Mouse (Mus musculus): ENCODE measurements around the gene Snrpd3.
"Not testable (repeated sequence)": the region's sequence is repeated elsewhere in the genome, so short reads cannot be mapped to it uniquely, and the experiment has no call there.

Gene Snrpd3

DNA sequence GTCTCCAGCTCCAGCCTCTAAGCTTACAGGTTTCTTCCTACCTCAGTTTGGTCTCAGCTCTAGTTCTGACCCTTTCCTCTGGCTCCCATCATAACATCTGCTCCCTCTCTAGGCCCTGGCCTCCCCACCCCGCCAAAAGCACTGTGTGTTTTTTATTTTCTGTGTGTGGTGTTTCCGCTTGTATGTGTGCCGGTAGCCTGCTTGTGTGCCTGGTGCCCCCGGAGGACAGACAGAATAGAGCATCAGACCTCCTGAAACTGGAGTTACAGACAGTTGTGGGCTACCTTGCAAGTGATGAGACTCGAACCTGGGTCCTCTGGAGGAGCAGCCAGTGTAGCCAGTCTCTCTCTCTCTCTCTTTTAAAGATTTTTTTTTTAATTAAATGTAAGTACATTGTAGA, 49.0 kb downstream of the Snrpd3 start:
- DNase-seq (ENCODE audit: low read depth, low spot score), result no peak

DNA sequence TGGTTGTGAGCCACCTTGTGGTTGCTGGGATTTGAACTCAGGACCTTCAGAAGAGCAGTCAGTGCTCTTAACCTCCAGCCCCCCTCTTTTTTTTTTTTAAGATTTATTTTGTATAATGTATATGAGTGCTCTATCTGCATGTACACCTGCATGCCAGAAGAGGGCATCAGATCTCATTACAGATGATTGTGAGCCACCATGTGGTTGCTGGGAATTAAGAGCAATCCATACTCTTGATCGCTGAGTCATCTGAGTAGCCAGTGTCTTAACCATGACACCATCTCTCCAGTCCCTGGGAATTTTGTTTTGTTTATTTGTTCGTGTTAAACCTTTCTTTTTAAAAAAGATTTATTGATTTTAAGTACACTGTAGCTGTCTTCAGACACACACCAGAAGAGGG, 49.4 kb downstream of the Snrpd3 start:
- DNase-seq (ENCODE audit: low read depth, low spot score), result not testable (repeated sequence)

DNA sequence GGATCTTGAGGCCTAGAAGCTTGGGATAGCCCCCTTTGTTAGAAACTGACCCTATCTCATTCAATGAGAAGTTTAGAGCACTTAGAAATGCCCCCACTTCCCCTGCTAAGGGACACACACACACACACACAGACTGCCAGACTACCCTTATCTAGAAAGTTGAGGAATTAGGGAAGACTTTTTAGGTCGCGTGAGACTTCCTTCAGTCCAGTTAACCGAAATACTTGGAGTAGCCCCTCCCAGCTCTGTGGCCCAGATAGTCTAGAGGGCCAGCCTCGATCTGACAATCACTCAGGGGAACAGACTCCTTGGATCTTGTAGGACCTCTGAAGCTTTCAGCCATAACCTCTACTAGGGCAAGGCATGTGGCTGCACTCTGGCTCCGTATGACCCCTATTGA, 50.7 kb downstream of the Snrpd3 start:
- DNase-seq (ENCODE audit: low read depth, low spot score), result no peak

DNA sequence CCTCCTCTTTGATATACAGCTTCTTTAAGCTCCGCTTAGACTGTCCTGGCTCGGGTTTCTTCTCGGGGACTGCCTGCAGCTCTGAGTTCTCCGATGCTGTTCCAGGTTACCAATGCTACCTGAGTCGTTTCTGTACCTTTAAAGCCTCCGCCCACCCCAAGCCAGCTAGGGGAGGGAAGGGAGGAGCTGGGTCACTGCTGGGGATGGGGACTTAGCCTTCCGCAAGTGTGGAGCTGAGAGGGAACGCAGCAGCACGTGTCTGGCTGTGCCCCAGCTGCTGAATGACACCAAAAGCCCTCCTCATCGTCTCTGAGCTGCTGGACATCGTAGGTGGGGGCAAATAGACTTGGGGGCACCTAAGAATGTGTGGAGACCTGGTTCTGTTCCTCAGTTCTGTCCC, 51.1 kb downstream of the Snrpd3 start:
- DNase-seq (ENCODE audit: low read depth, low spot score), result no peak

DNA sequence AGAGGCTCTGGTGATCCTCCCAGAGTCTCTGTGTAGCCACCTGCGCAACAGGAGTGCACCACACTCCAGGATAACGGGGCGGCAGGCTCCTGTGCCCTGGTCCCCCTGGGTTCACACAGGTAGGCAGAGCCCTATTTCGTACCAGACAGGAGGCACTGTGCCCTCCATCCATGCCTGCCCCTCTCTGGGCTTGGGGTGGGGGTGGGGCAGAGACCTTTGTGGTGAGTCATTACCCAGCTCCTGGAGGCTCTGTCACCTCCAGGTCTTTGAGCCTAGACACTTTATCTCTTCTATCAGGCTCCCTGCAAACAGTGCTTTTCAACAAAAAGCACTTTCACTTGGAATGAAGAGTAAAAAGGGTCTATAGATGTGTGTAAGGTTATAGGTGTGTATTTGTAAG, 51.5 kb downstream of the Snrpd3 start:
- no peak for DNase-seq (ENCODE audit: low read depth, low spot score)

DNA sequence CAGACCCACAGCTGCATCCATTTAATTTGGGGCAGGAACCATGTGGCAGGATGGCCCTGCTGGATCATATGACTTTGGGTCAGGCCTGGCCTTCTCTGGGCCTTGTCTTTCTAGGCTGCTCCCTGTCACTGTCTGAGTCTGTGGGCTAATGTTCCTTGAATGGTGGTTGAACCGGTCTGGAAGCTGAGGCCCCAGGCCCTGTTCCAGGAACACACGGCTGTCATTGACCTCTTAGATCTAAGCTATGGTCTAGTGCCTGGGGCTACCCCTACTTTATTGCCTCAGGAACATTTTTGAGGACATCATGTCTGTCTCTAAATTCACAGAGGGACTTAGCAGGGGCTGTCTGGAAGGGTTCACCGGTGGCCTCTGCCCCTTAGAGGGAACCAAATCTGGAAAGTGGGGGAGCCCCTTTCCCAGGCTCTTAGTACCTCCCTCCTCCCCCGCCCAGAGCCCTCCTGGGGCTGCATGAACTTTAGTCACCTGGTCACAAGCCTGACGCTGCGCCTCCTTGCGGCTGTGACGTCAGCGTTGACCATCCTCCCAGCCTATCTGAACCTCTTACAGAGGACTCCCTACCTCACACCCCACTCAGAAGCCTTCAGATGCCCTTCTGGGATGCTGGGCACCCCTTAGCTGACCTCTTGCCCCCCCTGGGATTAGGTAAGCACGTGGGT, 53.8 kb downstream of the Snrpd3 start:
- DNase-seq (ENCODE audit: low read depth, low spot score), result no peak

DNA sequence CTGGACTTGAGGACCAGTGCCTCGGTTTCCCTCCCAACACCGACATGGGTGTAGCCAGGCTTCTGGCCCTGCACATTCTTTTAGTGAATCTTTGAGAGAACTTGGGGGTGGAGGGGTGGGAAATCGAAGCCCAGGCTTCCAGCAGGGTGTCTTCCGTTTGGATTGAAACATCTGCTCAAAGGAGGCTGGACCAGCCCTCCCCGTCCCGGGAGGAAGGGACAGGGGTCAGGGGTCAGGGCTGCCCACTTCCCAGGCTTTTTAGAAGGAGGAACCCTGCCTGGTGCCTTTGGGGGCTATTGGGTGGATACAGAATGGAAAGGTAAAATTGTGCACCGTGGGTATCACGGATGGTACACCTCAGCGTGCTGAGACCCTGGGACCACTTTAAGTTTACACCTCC, 54.6 kb downstream of the Snrpd3 start:
- no peak for DNase-seq (ENCODE audit: low read depth, low spot score)

DNA sequence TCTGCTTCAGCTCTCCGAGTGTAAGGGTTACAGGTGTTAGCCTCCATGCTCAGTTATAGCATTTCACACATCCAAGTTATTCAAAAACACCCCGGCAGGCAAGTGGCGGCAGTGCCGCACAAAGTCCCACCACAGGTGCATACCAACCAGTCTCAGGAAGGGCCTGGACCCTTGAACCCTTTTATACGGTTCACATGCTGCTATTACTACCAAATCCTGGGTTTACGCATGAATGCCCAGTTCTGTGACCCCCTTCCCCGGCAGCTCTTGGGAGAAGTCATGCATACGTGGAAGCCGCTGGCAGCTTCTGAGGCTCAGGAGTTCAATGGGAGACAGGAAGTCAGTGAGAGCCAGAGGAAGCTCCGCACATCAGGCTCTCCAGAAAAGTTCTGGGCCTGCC, 55.8 kb downstream of the Snrpd3 start:
- no peak for DNase-seq (ENCODE audit: low read depth, low spot score)

DNA sequence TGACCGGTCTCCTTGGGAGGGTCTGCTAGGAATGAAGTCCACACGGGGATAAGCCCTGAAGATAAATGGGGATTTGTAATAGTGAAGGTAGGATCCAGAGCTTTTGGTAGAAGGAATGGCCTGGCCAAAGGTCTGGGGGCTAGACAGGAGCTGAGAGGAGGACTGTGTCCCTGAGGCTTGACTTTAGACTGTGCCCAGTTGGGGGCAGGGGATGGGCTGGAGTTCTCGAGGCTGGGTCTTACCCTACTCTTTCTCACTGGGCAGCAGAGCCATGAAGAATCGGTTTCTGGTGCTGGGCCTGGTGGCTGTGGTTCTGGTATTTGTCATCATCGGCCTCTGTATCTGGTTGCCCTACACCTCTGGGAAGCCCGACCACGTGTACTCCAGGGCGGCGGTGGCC, 56.6 kb downstream of the Snrpd3 start:
- no peak for DNase-seq (ENCODE audit: low read depth, low spot score)

DNA sequence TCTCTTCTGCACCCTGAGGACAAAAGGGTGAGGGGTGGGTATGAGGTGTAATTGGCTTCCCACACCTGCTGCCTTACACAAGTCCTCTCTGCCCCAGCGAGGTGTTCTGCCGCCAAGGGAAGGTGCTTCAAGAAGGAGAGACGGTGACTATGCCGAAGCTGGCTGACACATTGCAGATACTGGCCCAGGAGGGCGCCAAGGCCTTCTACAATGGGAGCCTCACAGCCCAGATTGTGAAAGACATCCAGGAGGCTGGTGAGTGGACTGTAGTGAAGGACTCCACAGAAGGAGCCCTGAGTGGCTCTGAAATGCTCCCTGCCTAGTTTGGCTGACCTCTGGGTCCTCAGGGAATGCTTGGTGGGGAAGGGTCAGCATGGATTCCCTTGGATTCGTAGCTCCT, 61.8 kb downstream of the Snrpd3 start:
- DNase-seq (ENCODE audit: low read depth, low spot score), result no peak

DNA sequence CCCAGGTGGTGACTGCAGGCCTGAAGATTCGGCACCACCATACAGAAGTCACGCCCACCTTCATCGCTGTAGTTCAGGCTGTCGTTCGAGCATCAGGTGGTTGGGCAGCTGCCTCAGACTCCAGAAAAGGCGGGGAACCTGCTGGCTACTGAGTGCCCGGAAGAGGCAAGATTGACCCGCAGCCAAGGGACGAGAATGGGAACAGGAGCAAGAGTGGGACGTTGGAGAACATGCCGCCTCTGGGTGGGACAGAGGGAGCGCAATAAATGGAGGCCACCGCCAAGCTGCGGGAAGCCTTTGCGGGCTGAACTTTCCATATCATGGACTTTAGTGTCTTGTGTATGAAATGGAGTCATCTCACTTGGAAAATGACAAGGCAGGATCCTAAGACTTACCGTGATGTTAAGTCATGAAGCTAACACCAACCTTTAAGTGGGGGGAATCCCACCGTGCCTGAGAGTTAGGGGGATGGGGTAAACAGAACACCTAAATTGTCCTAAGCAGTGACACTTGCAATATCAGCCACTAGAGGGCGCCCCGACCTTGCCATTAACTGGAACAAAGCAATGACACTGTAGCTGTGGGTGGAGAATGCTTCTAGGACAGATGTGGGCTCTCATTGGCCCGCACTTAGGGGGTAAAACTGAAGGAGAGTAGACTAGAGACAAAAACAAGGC, 68.7 kb downstream of the Snrpd3 start:
- peak; percentile 87 for DNase-seq (ENCODE audit: low read depth, low spot score)

DNA sequence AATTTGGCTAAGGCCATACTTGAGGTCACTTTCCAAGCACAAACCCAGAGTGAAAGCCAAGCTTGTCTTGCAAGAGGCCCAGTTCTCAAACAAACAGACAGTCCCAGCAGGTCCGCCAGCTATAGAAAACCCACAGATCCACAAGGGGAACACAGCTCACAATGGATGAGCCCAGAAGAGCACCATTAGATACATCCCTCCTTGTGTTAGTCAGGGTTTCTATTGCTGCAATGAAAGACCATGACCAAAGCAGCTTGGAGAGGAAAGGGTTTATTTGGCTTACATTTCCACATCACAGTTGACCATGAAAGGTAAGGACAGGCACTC, 69.2 kb downstream of the Snrpd3 start:
- no peak for DNase-seq (ENCODE audit: low read depth, low spot score)

All from 3T3-L1 (cell line).